Mouse (Mus musculus) kidney, postnatal 4 days (tissue): ENCODE results near the gene Actl6a.
"Not testable (repeated sequence)": the region's sequence is repeated elsewhere in the genome, so short reads cannot be mapped to it uniquely, and the experiment has no call there.

Experiments used
- DNase-seq, 2 experiments: peaks; one replicate each; pipeline ENCODE4 v3.0.0; 2021; ENCODE audit warnings: mixed read lengths in 2 of 2

The Actl6a gene

GRCm38 (mm10) chr3:32694737-32695582 is 11.1 kb upstream of the Actl6a start:
- DNase-seq, result no peak

GRCm38 (mm10) chr3:32695583-32695980 is 10.5 kb upstream of the Actl6a start:
- no peak for DNase-seq

DNA sequence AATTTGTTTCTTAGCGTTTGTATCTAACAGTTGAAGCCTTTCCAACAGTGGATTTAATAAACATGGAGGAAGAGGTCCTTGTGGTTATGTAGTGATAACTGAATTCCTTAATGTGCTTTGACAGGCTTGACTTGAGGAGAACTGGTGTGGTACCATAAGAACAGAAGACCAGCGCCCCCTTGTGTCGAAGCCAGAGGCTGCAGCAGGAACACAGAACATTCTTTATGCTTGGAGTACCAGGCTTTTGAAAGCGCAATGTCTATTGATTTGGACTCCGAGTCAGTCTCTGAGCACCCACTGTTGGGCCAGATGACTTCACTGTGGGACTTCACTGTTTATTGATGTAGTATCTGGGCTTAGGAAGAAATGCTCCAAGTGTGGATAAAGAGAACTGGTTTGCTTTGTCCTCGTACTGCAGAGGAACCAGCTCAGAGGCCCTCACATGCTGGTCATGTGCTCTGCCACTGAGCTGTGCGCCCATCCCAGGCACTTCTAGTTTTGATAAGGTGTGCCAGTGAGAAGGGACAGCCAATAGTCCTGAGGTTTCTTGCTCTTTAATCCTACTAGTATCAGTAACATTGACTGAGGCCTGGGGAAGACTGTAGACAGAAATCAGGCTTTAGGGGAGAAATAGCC is 7.8 kb upstream of the Actl6a start:
- DNase-seq, result peak; percentile 93 to 94

DNA sequence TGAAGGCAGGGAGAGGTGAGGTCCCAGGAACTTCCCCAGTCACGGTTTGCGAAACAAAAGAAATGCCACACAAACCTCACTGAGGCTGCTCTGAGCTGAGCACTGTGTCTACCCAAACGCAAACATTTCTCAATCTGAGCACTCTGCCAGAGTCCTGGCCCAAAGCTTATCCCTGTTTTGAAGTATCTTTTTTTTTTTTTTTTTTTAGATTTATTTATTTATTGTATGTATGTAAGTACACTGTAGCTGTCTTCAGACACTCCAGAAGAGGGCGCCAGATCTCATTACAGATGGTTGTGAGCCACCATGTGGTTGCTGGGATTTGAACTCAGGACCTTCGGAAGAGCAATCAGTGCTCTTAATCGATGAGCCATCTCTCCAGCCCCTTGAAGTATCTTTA is 2.1 kb upstream of the Actl6a start:
- DNase-seq, result not testable (repeated sequence)

- DNase-seq, result not testable (repeated sequence)
Measured at GRCm38 (mm10) chr3:32704632-32705031, 1.5 kb upstream of the Actl6a start.

DNA sequence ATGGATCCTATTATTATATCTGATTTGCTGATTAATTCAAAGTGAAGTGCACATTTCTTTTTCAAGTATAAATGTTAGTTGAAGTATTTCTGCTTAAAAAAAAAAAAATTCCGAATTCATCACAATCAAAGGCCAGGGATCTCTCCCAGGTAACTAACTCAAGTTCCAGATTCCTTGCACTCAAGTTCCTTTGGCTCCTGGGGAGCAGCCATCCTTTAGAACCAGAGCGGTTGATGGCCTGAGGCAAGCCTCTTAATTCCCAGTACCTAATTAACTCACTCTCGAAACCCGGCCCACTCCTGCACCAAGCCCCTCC is 1.9 kb downstream of the Actl6a start:
- DNase-seq, result no peak

- peak; percentile 100 for DNase-seq
Measured at GRCm38 (mm10) chr3:32708368-32709231, 2.5 kb downstream of the Actl6a start.

DNA sequence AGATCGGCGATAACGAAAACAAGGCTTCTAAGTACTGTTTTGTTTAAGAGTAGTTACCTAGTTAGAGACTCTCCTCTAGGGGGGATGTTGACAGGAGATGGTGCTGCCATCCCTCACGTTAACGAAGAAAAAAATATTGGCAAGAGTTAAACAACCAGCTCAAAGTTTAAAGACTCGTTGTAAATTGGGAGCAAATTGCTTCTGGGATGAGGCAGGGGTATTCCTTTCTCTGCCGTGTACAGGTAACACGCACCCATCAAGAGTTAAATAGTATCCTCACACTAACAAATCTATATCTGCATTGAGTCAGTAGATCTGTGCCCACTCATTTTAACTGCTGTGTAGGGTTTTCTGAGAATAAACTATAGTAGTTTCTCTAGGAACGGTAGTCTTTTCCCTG is 3.3 kb downstream of the Actl6a start:
- DNase-seq, result no peak

DNA sequence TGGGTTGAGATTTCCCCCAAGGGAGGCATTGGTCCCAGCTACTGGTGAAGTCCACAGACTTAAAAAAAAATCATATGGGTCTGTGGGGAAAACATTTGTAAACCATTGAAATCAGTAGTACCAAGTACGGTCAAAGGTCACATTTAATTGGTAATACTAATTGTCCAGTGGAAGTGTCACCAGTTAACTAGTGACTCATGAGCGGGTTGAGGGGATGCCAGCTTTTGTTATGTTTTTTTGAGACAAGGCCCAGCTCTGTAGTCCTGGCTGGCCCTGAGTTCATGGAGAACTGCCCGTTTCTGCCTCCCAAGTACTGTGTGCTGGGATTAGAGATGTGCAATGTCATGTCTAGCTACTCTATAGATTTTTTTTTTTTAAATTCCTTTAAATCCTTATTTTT is 7.6 kb downstream of the Actl6a start:
- no peak for DNase-seq

GRCm38 (mm10) chr3:32717403-32717802 is 11.3 kb downstream of the Actl6a start:
- not testable (repeated sequence) for DNase-seq

GRCm38 (mm10) chr3:32718271-32718670 is 12.2 kb downstream of the Actl6a start:
- DNase-seq, result no peak

- DNase-seq, result no peak
Measured at GRCm38 (mm10) chr3:32724191-32724590, 18.1 kb downstream of the Actl6a start.

GRCm38 (mm10) chr3:32725951-32726350 is 19.9 kb downstream of the Actl6a start:
- DNase-seq, result no peak

- DNase-seq, result no peak
Measured at GRCm38 (mm10) chr3:32727861-32728260, 21.8 kb downstream of the Actl6a start.

DNA sequence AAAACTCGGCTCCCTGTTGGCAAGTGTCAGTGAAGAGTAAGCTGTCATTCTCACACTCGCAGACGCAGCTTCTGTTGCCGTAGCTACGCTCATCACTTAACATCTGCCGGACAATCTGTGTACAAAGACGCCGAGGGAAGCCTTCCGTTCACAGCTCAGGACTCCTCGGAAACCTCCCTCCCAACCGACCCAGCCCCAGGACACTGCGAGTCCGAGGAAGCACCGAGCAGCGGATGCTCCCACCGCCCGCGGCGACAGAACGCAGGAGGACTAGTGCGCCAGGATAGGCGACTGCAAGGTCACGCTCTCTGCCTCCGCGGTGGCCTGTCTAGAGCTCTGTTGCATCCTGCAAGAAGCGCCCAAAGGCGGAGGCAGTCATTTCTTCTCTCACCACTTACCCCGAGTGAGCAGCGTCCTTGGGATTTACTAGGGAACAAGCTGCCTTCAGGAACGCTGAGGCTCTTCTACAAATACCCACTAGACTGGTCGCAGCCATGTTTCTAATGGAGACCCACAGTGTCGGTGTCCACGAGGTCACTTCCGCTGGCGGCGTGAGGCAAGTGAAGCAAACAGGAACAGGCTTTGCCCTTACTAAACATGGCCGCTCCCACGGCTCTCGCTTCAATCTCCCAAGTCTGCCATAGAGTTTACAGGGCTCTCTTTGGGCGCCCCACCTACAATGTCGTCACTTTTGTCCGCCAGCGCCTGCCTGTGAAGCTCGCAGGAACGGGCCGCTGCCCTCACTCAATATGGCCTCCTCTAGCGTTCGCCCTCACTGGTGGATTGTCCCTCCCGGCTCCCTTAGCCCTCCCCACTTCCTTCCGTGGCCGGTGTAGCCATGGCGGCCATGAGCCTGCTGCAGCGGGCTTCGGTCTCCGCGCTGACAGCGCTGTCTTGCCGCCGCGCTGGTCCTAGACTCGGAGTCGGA is 30.4 kb downstream of the Actl6a start, which contains the start of gene Ndufb5:
TSS of gene Ndufb5 (plus strand) at position 747 of the 928 bp plus-strand sequence.
- DNase-seq, result peak; percentile 97 to 98

- no peak for DNase-seq
Measured at GRCm38 (mm10) chr3:32737172-32737655, 31.1 kb downstream of the Actl6a start, which contains the start of gene Mrpl47. Mrpl47 (minus strand) TSS chr3:32737605.

- DNase-seq, result no peak
Measured at GRCm38 (mm10) chr3:32738549-32738948, 32.5 kb downstream of the Actl6a start.

DNA sequence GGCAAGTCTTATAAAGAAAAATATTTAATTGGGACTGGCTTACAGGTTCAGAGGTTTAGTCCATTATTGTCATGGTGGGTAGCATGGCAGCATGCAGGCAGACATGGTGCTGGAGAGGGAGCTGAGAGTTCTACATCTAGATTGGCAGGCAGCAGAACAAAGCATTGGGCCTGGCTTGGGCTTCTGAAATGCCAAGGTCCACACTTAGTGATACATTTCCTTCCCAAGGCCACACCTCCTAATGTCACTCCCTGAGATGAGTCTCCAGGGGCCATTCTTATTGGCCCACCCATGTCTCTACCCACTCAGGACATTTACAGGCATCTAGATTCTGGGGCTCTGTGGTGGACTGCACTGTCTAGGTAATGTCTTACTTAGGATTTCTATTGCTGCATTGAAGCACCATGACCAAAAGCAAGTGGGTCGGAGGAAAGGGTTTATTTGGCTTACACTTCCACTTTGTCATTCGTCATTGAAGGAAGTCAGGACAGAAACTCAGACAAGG is 36.2 kb downstream of the Actl6a start:
- DNase-seq, result no peak

DNA sequence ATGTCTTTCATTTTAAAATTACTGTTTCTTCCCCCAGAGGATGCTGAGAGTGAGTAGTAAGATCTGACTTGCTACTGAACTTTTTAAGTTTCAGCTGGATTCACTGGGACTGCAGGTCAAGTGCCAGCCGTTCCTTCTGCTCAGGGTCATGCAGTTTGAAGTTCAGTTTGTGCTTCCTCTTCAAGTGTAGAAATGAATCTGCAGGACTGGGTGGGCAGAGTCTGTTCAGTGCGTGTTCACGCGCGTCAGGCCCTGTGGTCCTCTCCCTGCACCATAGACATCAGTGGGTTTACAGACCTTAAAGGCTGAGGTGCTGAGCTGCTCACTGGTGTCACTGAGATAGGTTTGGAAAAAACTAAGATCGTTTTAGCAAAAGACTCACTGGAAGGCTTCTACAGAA is 38.9 kb downstream of the Actl6a start:
- no peak for DNase-seq

DNA sequence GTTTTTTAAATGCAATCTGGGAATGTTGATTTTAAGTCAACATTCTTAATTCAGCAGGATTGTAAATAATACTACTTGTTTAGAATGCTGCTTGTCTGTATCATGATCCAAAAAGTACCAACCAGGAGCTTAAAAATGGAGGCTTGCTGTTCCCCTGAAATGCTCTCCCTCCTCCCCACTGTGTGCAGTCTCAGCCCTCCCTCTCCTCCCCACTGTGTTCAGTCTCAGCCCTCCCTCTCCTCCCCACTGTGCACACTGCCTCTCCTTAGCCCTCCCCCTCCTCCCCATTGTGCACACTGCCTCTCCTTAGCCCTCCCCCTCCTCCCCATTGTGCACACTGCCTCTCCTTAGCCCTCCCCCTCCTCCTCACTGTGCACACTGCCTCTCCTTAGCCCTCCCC is 39.3 kb downstream of the Actl6a start:
- not testable (repeated sequence) for DNase-seq

DNA sequence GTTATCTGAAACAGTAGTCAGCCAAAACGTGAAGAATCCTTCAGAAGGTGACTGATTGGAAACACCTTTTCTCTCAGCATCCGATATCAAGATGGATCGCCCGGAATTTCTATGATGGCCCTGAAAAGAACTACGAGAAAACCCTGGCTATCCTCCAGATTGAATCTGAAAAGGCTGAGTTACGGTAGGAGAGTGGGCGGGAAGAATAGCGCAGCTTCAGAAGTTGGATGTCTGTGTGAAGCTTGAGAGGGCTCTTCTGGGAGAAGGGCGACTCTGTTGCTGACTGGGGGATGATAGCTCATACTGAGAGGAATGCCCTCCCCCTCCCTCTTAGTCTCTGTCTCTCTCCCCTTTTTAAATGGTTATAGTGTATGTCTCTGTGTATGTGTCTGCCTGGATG is 42.3 kb downstream of the Actl6a start:
- no peak for DNase-seq
